Mouse (Mus musculus) hindbrain, embryonic 16.5 days (tissue): ENCODE data around the gene Sf3b6. TPM values are rescaled to one million over a fixed set of nuclear protein-coding genes. Genes with fewer than 3 reads are reported as not detected.

Experiments used
- ATAC-seq: fragments of 200-750 bp; cut with Nextera tagmentation; 2 replicates; pipeline ENCODE4 v1.8.0; 2017; ENCODE audit warnings: moderate TSS enrichment, moderate library complexity
- H3K27ac ChIP-seq: fragments of 300-500 bp; sonication (generic); 2 replicates; pipeline ENCODE4 v1.5.1; 2014; ENCODE audit warnings: low read depth, mild to moderate bottlenecking, control low read depth, low read length, moderate library complexity
- H3K27me3 ChIP-seq: fragments of 300-500 bp; sonication (generic); replicated peaks from 2 replicates; pipeline ENCODE4 v1.6.1; 2014; ENCODE audit warnings: low read length; ENCODE audit not compliant: control insufficient read depth, insufficient read depth
- H3K36me3 ChIP-seq: fragments of 300-500 bp; sonication (generic); 2 replicates; pipeline ENCODE4 v1.6.1; 2014; ENCODE audit warnings: mild to moderate bottlenecking, low read length, moderate library complexity, mixed read lengths; ENCODE audit not compliant: control insufficient read depth, insufficient read depth
- H3K4me1 ChIP-seq: fragments of 300-500 bp; sonication (generic); 2 replicates; pipeline ENCODE4 v1.6.1; 2014; ENCODE audit warnings: low read depth, low read length; ENCODE audit not compliant: control insufficient read depth, insufficient read depth
- H3K4me2 ChIP-seq: fragments of 300-500 bp; sonication (generic); 2 replicates; pipeline ENCODE4 v1.6.1; 2014; ENCODE audit warnings: mild to moderate bottlenecking, low read length, control low read depth, moderate library complexity
- H3K4me3 ChIP-seq: fragments of 300-500 bp; sonication (generic); 2 replicates; pipeline ENCODE4 v1.5.1; 2014; ENCODE audit warnings: mild to moderate bottlenecking, low read length, control low read depth, moderate library complexity
- H3K9ac ChIP-seq: fragments of 300-500 bp; sonication (generic); 2 replicates; pipeline ENCODE4 v1.6.1; 2014; ENCODE audit warnings: low read depth, mild to moderate bottlenecking, control low read depth, low read length, moderate library complexity
- H3K9me3 ChIP-seq: fragments of 300-500 bp; sonication (generic); 2 replicates; pipeline ENCODE4 v1.6.1; 2014; ENCODE audit warnings: mild to moderate bottlenecking, low read length, moderate library complexity; ENCODE audit not compliant: control insufficient read depth
- WGBS: fragments of 180-500 bp; shearing (Covaris S2); extraction: QIAGEN DNeasy Blood & Tissue Kit; methylation state at CpG from one replicate; pipeline ENCODE4 v1.1.7; 2014; 5-methylcytosine and 5-hydroxymethylcytosine counted together
- polyA plus RNA-seq: library from polyadenylated mRNA; unstranded; fragments of >200 nt; fragmentation: Nextera tagmentation; extraction: Ambion mirVana; gene quantifications from 2 replicates; pipeline ENCODE4 v1.2.1, GENCODE M21; 2015

The Sf3b6 gene
- polyA plus RNA-seq, 1 experiment from 2014 or later = 189 TPM

DNA sequence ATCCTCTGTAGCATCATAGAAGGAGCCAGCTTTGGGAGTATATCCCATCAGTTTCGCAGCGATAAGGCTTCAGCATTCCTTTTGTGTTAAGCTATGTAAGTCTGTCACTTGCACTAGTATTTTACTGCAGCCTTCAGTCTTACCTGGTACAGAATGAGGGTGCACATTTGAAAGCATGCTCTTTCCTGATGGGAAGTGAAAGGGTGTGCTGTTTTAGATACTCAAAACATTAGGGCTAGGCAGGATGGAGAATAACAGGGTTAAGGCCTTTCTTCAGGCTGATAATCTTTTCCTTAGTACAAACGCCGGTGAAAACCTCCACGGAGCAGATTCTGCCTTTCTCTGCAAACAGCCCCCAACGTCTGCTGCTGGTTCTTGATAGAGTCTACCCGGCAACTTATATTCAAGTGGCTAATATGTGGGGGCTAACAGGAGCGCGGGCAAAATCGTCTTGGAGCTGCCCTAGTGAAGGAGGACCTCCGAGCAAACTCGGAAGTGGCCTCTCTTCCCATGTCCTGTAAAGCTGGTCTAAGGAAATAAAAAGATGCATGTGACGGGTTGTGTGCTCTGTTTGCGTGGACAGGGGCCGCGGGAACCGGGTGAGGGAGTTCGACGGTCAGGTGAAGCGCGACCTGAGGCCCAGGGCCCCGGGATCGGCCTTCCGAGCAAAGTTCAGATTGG is 524 bp upstream of the Sf3b6 start:
- Histone ChIP-seq H3K4me3 (peak overlapping the region; percentile 65), H3K9me3 (no peaks in the 10 kb centered on the region), H3K9ac (peak overlapping the region; percentile 74), H3K4me1 (peaks cover 14% of the 10 kb centered on the region), H3K36me3 (peaks cover 10% of the 10 kb centered on the region; the same call in 1 of the 2 replicates), H3K27ac (peak overlapping the region; percentile 86), H3K27me3 (no peaks in the 10 kb centered on the region), H3K4me2 (peak overlapping the region; percentile 73)
- ATAC-seq = peak; percentile 88
- 9% methylated on average over 24 of the region's 24 CpGs for WGBS

DNA sequence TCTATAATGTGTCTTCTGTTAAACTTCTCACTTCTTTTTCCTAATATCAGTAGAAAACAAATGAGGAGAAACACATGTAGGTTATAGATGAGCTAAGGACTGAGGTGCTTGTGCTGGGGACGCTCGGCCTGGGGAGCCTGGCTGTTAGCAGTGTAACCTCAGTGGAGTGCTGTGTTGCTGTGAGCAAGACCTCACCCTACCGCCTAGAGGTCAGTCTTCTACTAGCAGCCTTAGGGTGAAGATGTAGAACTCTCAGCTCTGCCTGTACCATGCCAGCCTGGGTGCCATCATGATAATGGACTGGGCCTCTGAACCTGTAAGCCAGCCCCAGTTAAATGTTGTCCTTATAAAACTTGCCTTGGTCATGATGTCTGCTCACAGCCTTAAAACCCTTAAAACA is 9.9 kb downstream of the Sf3b6 start:
- H3K27ac ChIP-seq = no peak overlapping the region
- no peak overlapping the region for H3K4me2 ChIP-seq
- H3K4me3 ChIP-seq = no peak overlapping the region
- no peaks in the 10 kb centered on the region for H3K9me3 ChIP-seq
- H3K4me1 ChIP-seq = no peaks in the 10 kb centered on the region
- no peak for ATAC-seq
- no peaks in the 10 kb centered on the region for H3K27me3 ChIP-seq
- no peak overlapping the region for H3K9ac ChIP-seq
- 81% methylated on average over 3 of the region's 3 CpGs for WGBS
- H3K36me3 ChIP-seq = peaks cover 33% of the 10 kb centered on the region

DNA sequence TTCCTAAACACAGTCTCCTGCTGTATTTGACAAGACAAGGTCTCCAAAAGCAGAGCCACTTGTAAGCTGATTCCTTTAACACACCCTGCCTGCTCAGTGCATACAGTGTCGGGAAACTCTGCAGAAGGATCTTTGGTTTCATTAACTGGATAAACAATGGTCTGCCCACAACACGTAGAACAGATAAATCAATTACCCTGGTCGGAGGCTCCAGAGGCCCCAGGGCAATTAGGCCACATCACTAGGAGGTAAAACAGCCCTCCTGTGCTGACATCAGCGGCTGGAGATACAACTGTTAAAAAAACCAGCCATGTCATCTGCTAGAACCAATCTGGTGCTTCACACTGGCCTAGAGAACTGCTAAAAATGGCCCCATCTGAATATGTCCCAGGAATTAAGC is 19.6 kb downstream of the Sf3b6 start:
- Histone ChIP-seq H3K4me2 (no peak overlapping the region), H3K36me3 (peaks cover 7% of the 10 kb centered on the region), H3K27me3 (no peaks in the 10 kb centered on the region), H3K9ac (no peak overlapping the region), H3K27ac (no peak overlapping the region), H3K4me3 (no peak overlapping the region), H3K9me3 (no peaks in the 10 kb centered on the region), H3K4me1 (peaks cover 7% of the 10 kb centered on the region)
- 56% methylated on average over 4 of the region's 4 CpGs for WGBS
- ATAC-seq = no peak

DNA sequence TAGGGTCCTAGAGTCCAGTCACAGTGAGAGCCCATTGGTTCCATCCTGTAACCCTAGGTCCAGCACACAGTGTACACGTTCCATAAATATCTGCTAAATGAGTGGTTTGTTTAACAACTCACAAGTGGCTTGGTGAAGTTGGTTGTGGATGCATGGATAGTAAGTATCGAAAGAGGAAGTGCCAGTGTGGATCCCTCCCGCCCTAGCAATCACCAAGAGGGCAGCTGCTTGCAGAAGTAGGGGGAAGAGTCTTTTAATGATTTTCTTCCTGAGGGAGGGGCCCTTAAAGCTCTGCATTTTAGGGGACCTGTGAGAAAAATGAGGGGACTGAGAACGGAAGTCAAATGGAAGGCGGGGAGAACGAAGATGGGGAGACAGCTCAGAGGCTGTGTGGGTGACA is 22.7 kb downstream of the Sf3b6 start:
- Histone ChIP-seq H3K27me3 (no peaks in the 10 kb centered on the region), H3K4me3 (peak overlapping the region; percentile 92; the same call in 1 of the 2 replicates)

DNA sequence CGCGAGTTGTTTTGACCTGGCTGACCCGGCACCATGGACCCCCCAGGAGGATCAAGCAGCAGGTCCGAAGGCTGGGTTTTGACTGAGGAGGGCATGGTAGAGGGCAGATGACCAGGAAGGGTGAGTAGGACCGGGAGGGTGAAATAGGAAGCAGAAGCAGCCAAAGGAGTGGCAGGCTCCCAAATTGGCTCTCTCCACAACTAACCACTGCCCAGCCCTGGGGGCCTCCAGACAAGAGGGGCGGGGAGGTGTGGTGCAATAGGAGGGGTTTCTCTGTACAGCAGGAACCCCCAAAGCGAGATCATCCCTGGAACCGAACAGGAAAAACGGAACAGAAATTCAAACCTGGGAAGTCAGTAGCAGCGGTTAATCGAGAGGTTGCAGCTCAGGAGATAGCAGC is 23.4 kb downstream of the Sf3b6 start:
- H3K4me1 ChIP-seq = peaks cover 15% of the 10 kb centered on the region
- no peak overlapping the region for H3K27ac ChIP-seq
- H3K27me3 ChIP-seq = no peaks in the 10 kb centered on the region
- no peaks in the 10 kb centered on the region for H3K36me3 ChIP-seq
- H3K9ac ChIP-seq = peak overlapping the region; percentile 89
- ATAC-seq = peak; percentile 10; the same call in 1 of the 2 replicates
- H3K4me2 ChIP-seq = peak overlapping the region; percentile 93
- peak overlapping the region; percentile 92 for H3K4me3 ChIP-seq
- no peaks in the 10 kb centered on the region for H3K9me3 ChIP-seq
- WGBS = 1% methylated on average over 11 of the region's 11 CpGs

More for the DNA sequence above, 22.7 kb downstream of the Sf3b6 start:
- Histone ChIP-seq H3K27ac (no peak overlapping the region), H3K9me3 (no peaks in the 10 kb centered on the region), H3K36me3 (no peaks in the 10 kb centered on the region), H3K4me2 (peak overlapping the region; percentile 93), H3K4me1 (peaks cover 15% of the 10 kb centered on the region), H3K9ac (no peak overlapping the region)
- WGBS = 63% methylated on average over 6 of the region's 6 CpGs
- ATAC-seq = no peak

DNA sequence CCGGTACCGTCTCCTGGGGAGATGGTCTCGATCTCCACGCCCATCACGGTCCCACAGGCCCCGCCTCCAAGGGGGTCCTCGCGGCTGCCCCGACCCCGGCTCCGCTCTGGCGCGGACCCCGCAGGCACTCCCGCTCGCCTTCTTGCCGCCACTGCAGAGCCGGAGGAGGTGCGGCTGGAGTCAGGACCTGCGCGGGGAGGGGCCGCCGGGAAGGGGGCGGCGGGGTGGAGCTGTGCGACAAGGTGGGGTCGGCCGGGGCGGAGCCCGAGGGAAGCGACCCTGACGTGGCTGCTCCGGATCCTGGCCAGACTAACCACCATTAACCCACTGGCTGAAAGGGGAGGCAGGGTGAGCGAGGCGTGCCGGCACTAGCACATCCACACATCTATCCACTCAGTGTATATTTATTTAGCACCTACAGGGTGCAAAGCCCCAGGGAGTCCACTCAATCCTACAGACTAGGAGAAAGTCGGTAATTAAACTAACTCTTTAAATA is 24.1 kb downstream of the Sf3b6 start, which contains the start of gene Fkbp1b:
TSS of gene Fkbp1b (minus strand) at position 200 of the 496 bp plus-strand sequence.
- H3K27me3 ChIP-seq = no peaks in the 10 kb centered on the region
- H3K9me3 ChIP-seq = no peaks in the 10 kb centered on the region
- peak; percentile 63 for ATAC-seq
- peak within 1 kb of the TSS; percentile 89 for H3K9ac ChIP-seq
- H3K4me2 ChIP-seq = peak within 1 kb of the TSS; percentile 93
- H3K36me3 ChIP-seq = no peaks in the 10 kb centered on the region
- H3K4me3 ChIP-seq = peak within 1 kb of the TSS; percentile 92
- peak within 1 kb of the TSS; percentile 54; the same call in 1 of the 2 replicates for H3K27ac ChIP-seq
- H3K4me1 ChIP-seq = peaks cover 15% of the 10 kb centered on the region
- whole genome bisulfite sequencing = under 1% methylated on average over 37 of the region's 37 CpGs

DNA sequence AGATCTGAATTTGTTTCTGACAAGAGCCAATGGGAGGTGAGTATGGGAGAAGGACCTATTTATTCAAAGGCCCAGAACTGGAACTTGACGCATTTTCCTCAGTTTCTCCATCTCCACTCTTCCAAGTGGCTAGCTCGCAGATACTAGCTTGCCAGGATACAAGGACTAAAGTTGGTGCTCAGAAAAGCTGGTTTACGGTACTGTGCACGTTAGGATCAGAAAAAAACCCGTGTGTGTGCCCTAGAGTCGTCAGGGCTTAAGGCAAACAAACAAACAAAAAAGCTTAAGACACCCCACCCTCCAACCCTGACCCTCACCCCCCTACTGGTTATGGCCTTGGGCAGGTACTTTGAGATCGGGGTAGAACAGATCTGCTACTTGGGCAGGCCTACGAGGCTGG is 25.1 kb downstream of the Sf3b6 start:
- no peaks in the 10 kb centered on the region for H3K36me3 ChIP-seq
- H3K4me1 ChIP-seq = peaks cover 15% of the 10 kb centered on the region
- no peak overlapping the region for H3K4me3 ChIP-seq
- H3K27ac ChIP-seq = no peak overlapping the region
- H3K9ac ChIP-seq = no peak overlapping the region
- ATAC-seq = no peak
- WGBS = 89% methylated on average over 8 of the region's 8 CpGs
- no peak overlapping the region for H3K4me2 ChIP-seq
- H3K9me3 ChIP-seq = no peaks in the 10 kb centered on the region
- H3K27me3 ChIP-seq = no peaks in the 10 kb centered on the region

GRCm38 (mm10) chr12:4842890-4843597 is 25.7 kb downstream of the Sf3b6 start, which contains the start of gene Wdcp:
Wdcp (plus strand) TSS chr12:4843303.
- WGBS = under 1% methylated on average over 30 of the region's 30 CpGs
- Histone ChIP-seq H3K9me3 (no peaks in the 10 kb centered on the region), H3K27me3 (no peaks in the 10 kb centered on the region), H3K9ac (peak within 1 kb of the TSS; percentile 52), H3K4me2 (peak within 1 kb of the TSS; percentile 75), H3K4me3 (peak within 1 kb of the TSS; percentile 51), H3K36me3 (no peaks in the 10 kb centered on the region), H3K27ac (peak within 1 kb of the TSS; percentile 7; the same call in 1 of the 2 replicates), H3K4me1 (peaks cover 15% of the 10 kb centered on the region)
- ATAC-seq = peak; percentile 93

DNA sequence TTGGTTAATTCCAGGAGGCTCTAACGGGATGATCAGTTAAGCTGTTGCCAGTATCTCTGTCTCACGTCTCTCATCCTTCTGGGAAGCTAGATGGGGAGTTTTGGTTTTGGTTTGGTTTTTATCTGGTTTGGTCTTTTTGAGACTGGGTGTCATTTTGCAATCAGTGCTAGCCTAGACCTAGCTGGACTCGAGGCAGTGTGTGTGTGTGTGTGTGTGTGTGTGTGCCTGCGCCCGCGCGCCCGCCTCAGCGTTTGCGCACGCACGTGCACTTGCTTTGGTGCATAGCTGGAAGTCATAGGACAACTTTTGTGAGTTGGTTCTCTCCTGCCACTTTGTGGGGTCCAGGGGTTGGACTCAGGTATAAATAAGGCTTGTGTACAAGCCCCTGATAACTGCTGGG is 26.4 kb downstream of the Sf3b6 start:
- Histone ChIP-seq H3K4me1 (peaks cover 15% of the 10 kb centered on the region), H3K9ac (peak overlapping the region; percentile 52), H3K27me3 (no peaks in the 10 kb centered on the region), H3K4me2 (peak overlapping the region; percentile 75), H3K4me3 (peak overlapping the region; percentile 51), H3K36me3 (no peaks in the 10 kb centered on the region), H3K27ac (no peak overlapping the region; the same call in 1 of the 2 replicates), H3K9me3 (no peaks in the 10 kb centered on the region)
- 0% methylated on average over 12 of the region's 12 CpGs for WGBS
- peak; percentile 7 for ATAC-seq
